19 mouse cellular contexts compared by ENCODE assay signal in genomic region chr10:81145307-81145706, GRCm38 (mm10). TPM values are rescaled to one million over a fixed set of nuclear protein-coding genes. Genes with fewer than 3 reads are reported as not detected.
DNase-seq lines count a peak whose midpoint lies in the region; ATAC-seq lines count a peak whose summit lies in the region.
"Had no signal": no experiment of that assay in that cellular context is flagged by ENCODE, and none has a peak within 500 bp of the region (broad histone marks: within the 10 kb centered on the region; RNA-seq: fewer than 3 reads in every experiment).

No protein-coding gene starts in this region.

- no peak overlapping the region for H3K9ac ChIP-seq in embryonic facial prominence, embryonic 15.5 days
- no peak overlapping the region for H3K9ac ChIP-seq in limb, embryonic 12.5 days (replicated peaks)
- H3K9ac ChIP-seq in heart, embryonic 11.5 days (ENCODE audit: low read depth, low read length) = no peak overlapping the region
- H3K9ac ChIP-seq in hindbrain, embryonic 11.5 days (ENCODE audit: low read depth, low read length) = no peak overlapping the region
- H3K9ac ChIP-seq: embryonic facial prominence, embryonic 12.5 days; kidney, embryonic 15.5 days had no signal

- 93% methylated on average over 6 of the region's 6 CpGs for WGBS in embryonic facial prominence, embryonic 15.5 days
- 94% methylated on average over 6 of the region's 6 CpGs for WGBS in limb, embryonic 12.5 days
- 94% methylated on average over 6 of the region's 6 CpGs for WGBS in heart, embryonic 11.5 days (ENCODE audit: insufficient replicate concordance)
- 96% methylated on average over 6 of the region's 6 CpGs for WGBS in hindbrain, embryonic 11.5 days

- peaks cover 97% of the 10 kb centered on the region for H3K36me3 ChIP-seq in megakaryocyte, embryonic 14.5 days (replicated peaks; ENCODE audit: low read length)
- H3K36me3 ChIP-seq in embryonic facial prominence, embryonic 15.5 days = peaks cover 70% of the 10 kb centered on the region
- peaks cover 84% of the 10 kb centered on the region for H3K36me3 ChIP-seq in limb, embryonic 12.5 days
- H3K36me3 ChIP-seq in heart, embryonic 11.5 days (ENCODE audit: control insufficient read depth, insufficient read depth, low read length) = peaks cover 63% of the 10 kb centered on the region
- peaks cover 38% of the 10 kb centered on the region for H3K36me3 ChIP-seq in hindbrain, embryonic 11.5 days (ENCODE audit: control insufficient read depth, insufficient read depth, low read length)

- ATAC-seq in megakaryocyte, adult 5-6 weeks (ENCODE audit: poor library complexity, severe bottlenecking) = no peak
- ATAC-seq in embryonic facial prominence, embryonic 15.5 days (ENCODE audit: insufficient number of reproducible peaks, low FRiP score, low TSS enrichment, low read depth) = no peak
- ATAC-seq in limb, embryonic 12.5 days (ENCODE audit: insufficient number of reproducible peaks, insufficient read depth, low FRiP score, low TSS enrichment, low read depth) = no peak
- no peak for ATAC-seq in heart, embryonic 11.5 days (replicated peaks; ENCODE audit: insufficient number of reproducible peaks, low FRiP score, low TSS enrichment)
- ATAC-seq in hindbrain, embryonic 11.5 days (ENCODE audit: low FRiP score) = no peak

- H3K27me3 ChIP-seq in megakaryocyte, embryonic 14.5 days (replicated peaks) = no peaks in the 10 kb centered on the region
- no peaks in the 10 kb centered on the region for H3K27me3 ChIP-seq in embryonic facial prominence, embryonic 15.5 days
- no peaks in the 10 kb centered on the region for H3K27me3 ChIP-seq in limb, embryonic 12.5 days
- no peaks in the 10 kb centered on the region for H3K27me3 ChIP-seq in heart, embryonic 11.5 days (ENCODE audit: control insufficient read depth, insufficient read depth, low read length)
- no peaks in the 10 kb centered on the region for H3K27me3 ChIP-seq in hindbrain, embryonic 11.5 days (ENCODE audit: control insufficient read depth, insufficient read depth, low read length)
- H3K27me3 ChIP-seq: embryonic facial prominence, embryonic 12.5 days; heart, embryonic 13.5 days; kidney, embryonic 15.5 days had no signal

- no peak overlapping the region for H3K4me2 ChIP-seq in embryonic facial prominence, embryonic 15.5 days (replicated peaks)
- H3K4me2 ChIP-seq in limb, embryonic 12.5 days = no peak overlapping the region
- no peak overlapping the region for H3K4me2 ChIP-seq in heart, embryonic 11.5 days
- H3K4me2 ChIP-seq in hindbrain, embryonic 11.5 days (replicated peaks; ENCODE audit: low read depth, low read length) = no peak overlapping the region
- H3K4me2 ChIP-seq: embryonic facial prominence, embryonic 12.5 days; heart, embryonic 13.5 days; kidney, embryonic 15.5 days; midbrain, embryonic 11.5 days had no signal

- H3K27ac ChIP-seq in embryonic facial prominence, embryonic 15.5 days (replicated peaks) = peak overlapping the region; percentile 60; the same call in 1 of the 2 replicates
- H3K27ac ChIP-seq in limb, embryonic 12.5 days = 0 out of 2 replicates have a peak overlapping the region, but pooled peaks have one; percentile 41
- no peak overlapping the region for H3K27ac ChIP-seq in heart, embryonic 11.5 days (ENCODE audit: low read depth, low read length)
- H3K27ac ChIP-seq in hindbrain, embryonic 11.5 days (ENCODE audit: low read depth, low read length) = no peak overlapping the region
- H3K27ac ChIP-seq: heart, embryonic 13.5 days; kidney, embryonic 15.5 days had no signal

- peaks cover 94% of the 10 kb centered on the region for H3K4me1 ChIP-seq in megakaryocyte, embryonic 14.5 days
- H3K4me1 ChIP-seq in embryonic facial prominence, embryonic 15.5 days = peaks cover 54% of the 10 kb centered on the region
- peaks cover 22% of the 10 kb centered on the region for H3K4me1 ChIP-seq in limb, embryonic 12.5 days (replicated peaks)
- peaks cover 35% of the 10 kb centered on the region for H3K4me1 ChIP-seq in heart, embryonic 11.5 days (ENCODE audit: control insufficient read depth, insufficient read depth, low read length)
- peaks cover 5% of the 10 kb centered on the region for H3K4me1 ChIP-seq in hindbrain, embryonic 11.5 days (replicated peaks; ENCODE audit: control insufficient read depth, insufficient read depth, low read length)

- no peak for DNase-seq in adipocyte (ENCODE audit: low spot score)
- no peak for DNase-seq in hindbrain, embryonic 11.5 days (ENCODE audit: low spot score)
- DNase-seq: gastrocnemius, postnatal 25 days; layer of hippocampus, postnatal 36 days; left cerebral cortex, postnatal 4 days had no signal

- H3K4me3 ChIP-seq in megakaryocyte, embryonic 14.5 days (replicated peaks) = peak overlapping the region; percentile 53
- H3K4me3 ChIP-seq in embryonic facial prominence, embryonic 15.5 days (replicated peaks) = no peak overlapping the region
- H3K4me3 ChIP-seq in limb, embryonic 12.5 days (replicated peaks) = no peak overlapping the region
- no peak overlapping the region for H3K4me3 ChIP-seq in heart, embryonic 11.5 days (ENCODE audit: low read depth, low read length)
- no peak overlapping the region for H3K4me3 ChIP-seq in hindbrain, embryonic 11.5 days (ENCODE audit: low read depth, low read length)
- H3K4me3 ChIP-seq: embryonic facial prominence, embryonic 12.5 days; heart, embryonic 13.5 days; kidney, embryonic 15.5 days had no signal

- no peaks in the 10 kb centered on the region for H3K9me3 ChIP-seq in megakaryocyte, embryonic 14.5 days
- H3K9me3 ChIP-seq in embryonic facial prominence, embryonic 15.5 days (replicated peaks) = no peaks in the 10 kb centered on the region
- no peaks in the 10 kb centered on the region for H3K9me3 ChIP-seq in limb, embryonic 12.5 days
- H3K9me3 ChIP-seq in heart, embryonic 11.5 days (replicated peaks; ENCODE audit: control insufficient read depth, low read length) = no peaks in the 10 kb centered on the region
- H3K9me3 ChIP-seq in hindbrain, embryonic 11.5 days (ENCODE audit: control insufficient read depth, low read length) = no peaks in the 10 kb centered on the region
- H3K9me3 ChIP-seq: embryonic facial prominence, embryonic 12.5 days; heart, embryonic 13.5 days; kidney, embryonic 15.5 days had no signal

RNA-seq across cellular contexts. Expression of gene Zbtb7a, which starts 10.3 kb away (rescaled TPM):
- 100.0 and 136 TPM in 2 replicates for polyA plus RNA-seq in megakaryocyte, embryonic 14.5 days (2012; ENCODE audit: insufficient read depth, low replicate concordance)
- total RNA-seq in megakaryocyte, adult 5-6 weeks (2015) = 25.0 and 27.0 TPM in 2 replicates
- 8.8 and 14.5 TPM in 2 replicates for total RNA-seq in megakaryocyte, adult 5-6 weeks (2017)
- 57.6 and 59.4 TPM in 2 replicates for polyA plus RNA-seq in embryonic facial prominence, embryonic 15.5 days (2015; fragmentation: Nextera tagmentation; extraction: Ambion mirVana)
- 19.0 and 19.7 TPM in 2 replicates for polyA plus RNA-seq in limb, embryonic 12.5 days (2016; fragmentation: Nextera tagmentation; extraction: Ambion mirVana)
- polyA plus RNA-seq in heart, embryonic 11.5 days (2014; fragmentation: Nextera tagmentation; extraction: Ambion mirVana) = 10.6 and 10.8 TPM in 2 replicates
- polyA plus RNA-seq in hindbrain, embryonic 11.5 days (2014; fragmentation: Nextera tagmentation; extraction: Ambion mirVana) = 6.6 and 7.9 TPM in 2 replicates

RNA-seq across cellular contexts. Expression of gene Pias4, which starts 22.4 kb away (rescaled TPM):
- 95.2 and 184 TPM in 2 replicates for polyA plus RNA-seq in megakaryocyte, embryonic 14.5 days (2012; ENCODE audit: insufficient read depth, low replicate concordance)
- total RNA-seq in megakaryocyte, adult 5-6 weeks (2015) = 10.1 and 13.7 TPM in 2 replicates
- total RNA-seq in megakaryocyte, adult 5-6 weeks (2017) = 12.9 and 13.3 TPM in 2 replicates
- polyA plus RNA-seq in embryonic facial prominence, embryonic 15.5 days (2015; fragmentation: Nextera tagmentation; extraction: Ambion mirVana) = 52.0 and 52.7 TPM in 2 replicates
- polyA plus RNA-seq in limb, embryonic 12.5 days (2016; fragmentation: Nextera tagmentation; extraction: Ambion mirVana) = 57.7 and 62.1 TPM in 2 replicates
- polyA plus RNA-seq in heart, embryonic 11.5 days (2014; fragmentation: Nextera tagmentation; extraction: Ambion mirVana) = 39.4 and 39.7 TPM in 2 replicates
- 52.7 and 54.1 TPM in 2 replicates for polyA plus RNA-seq in hindbrain, embryonic 11.5 days (2014; fragmentation: Nextera tagmentation; extraction: Ambion mirVana)

RNA-seq across cellular contexts. Expression of gene Eef2, which starts 31.1 kb away (rescaled TPM):
- polyA plus RNA-seq in megakaryocyte, embryonic 14.5 days (2012; ENCODE audit: insufficient read depth, low replicate concordance) = 439 and 1,295 TPM in 2 replicates
- total RNA-seq in megakaryocyte, adult 5-6 weeks (2015) = 394 and 408 TPM in 2 replicates
- total RNA-seq in megakaryocyte, adult 5-6 weeks (2017) = 983 and 1,066 TPM in 2 replicates
- polyA plus RNA-seq in embryonic facial prominence, embryonic 15.5 days (2015; fragmentation: Nextera tagmentation; extraction: Ambion mirVana) = 654 and 688 TPM in 2 replicates
- polyA plus RNA-seq in limb, embryonic 12.5 days (2016; fragmentation: Nextera tagmentation; extraction: Ambion mirVana) = 524 and 544 TPM in 2 replicates
- polyA plus RNA-seq in heart, embryonic 11.5 days (2014; fragmentation: Nextera tagmentation; extraction: Ambion mirVana) = 313 and 338 TPM in 2 replicates
- polyA plus RNA-seq in hindbrain, embryonic 11.5 days (2014; fragmentation: Nextera tagmentation; extraction: Ambion mirVana) = 380 and 413 TPM in 2 replicates

RNA-seq across cellular contexts. Expression of gene Dapk3, which starts 37.5 kb away (rescaled TPM):
- 168 TPM in 2 replicates for polyA plus RNA-seq in megakaryocyte, embryonic 14.5 days (2012; ENCODE audit: insufficient read depth, low replicate concordance)
- total RNA-seq in megakaryocyte, adult 5-6 weeks (2015) = 9.8 and 12.7 TPM in 2 replicates
- total RNA-seq in megakaryocyte, adult 5-6 weeks (2017) = 27.5 and 36.6 TPM in 2 replicates
- 65.4 and 67.7 TPM in 2 replicates for polyA plus RNA-seq in embryonic facial prominence, embryonic 15.5 days (2015; fragmentation: Nextera tagmentation; extraction: Ambion mirVana)
- polyA plus RNA-seq in limb, embryonic 12.5 days (2016; fragmentation: Nextera tagmentation; extraction: Ambion mirVana) = 64.2 and 65.7 TPM in 2 replicates
- 44.1 and 47.4 TPM in 2 replicates for polyA plus RNA-seq in heart, embryonic 11.5 days (2014; fragmentation: Nextera tagmentation; extraction: Ambion mirVana)
- polyA plus RNA-seq in hindbrain, embryonic 11.5 days (2014; fragmentation: Nextera tagmentation; extraction: Ambion mirVana) = 49.9 and 53.3 TPM in 2 replicates

RNA-seq across cellular contexts. Expression of gene 4930442H23Rik, which starts 38.3 kb away (rescaled TPM):
- polyA plus RNA-seq in megakaryocyte, embryonic 14.5 days (2012; ENCODE audit: insufficient read depth, low replicate concordance) = not detected in 2 replicates
- total RNA-seq in megakaryocyte, adult 5-6 weeks (2015) = not detected in 2 replicates
- not detected in 2 replicates for total RNA-seq in megakaryocyte, adult 5-6 weeks (2017)
- 0.13 and 0.21 TPM in 2 replicates for polyA plus RNA-seq in embryonic facial prominence, embryonic 15.5 days (2015; fragmentation: Nextera tagmentation; extraction: Ambion mirVana)
- not detected in 2 replicates for polyA plus RNA-seq in limb, embryonic 12.5 days (2016; fragmentation: Nextera tagmentation; extraction: Ambion mirVana)
- 0.21 TPM in 1 of 2 replicates, not detected in the other for polyA plus RNA-seq in heart, embryonic 11.5 days (2014; fragmentation: Nextera tagmentation; extraction: Ambion mirVana)
- polyA plus RNA-seq in hindbrain, embryonic 11.5 days (2014; fragmentation: Nextera tagmentation; extraction: Ambion mirVana) = not detected in 2 replicates
- total RNA-seq: adrenal gland, postnatal 14 days; common myeloid progenitor, adult 5-6 weeks; gastrocnemius, postnatal 25 days; heart, postnatal 36 days; layer of hippocampus, postnatal 36 days; left cerebral cortex, postnatal 4 days had no signal
- polyA plus RNA-seq: embryonic facial prominence, embryonic 12.5 days; kidney, embryonic 15.5 days; large intestine, adult 2 months; midbrain, embryonic 11.5 days; neural tube, embryonic 14.5 days had no signal

Comparison
In these comparisons a context has a peak if more than half of its experiments do, and no peak if none do; other contexts are left out.
1. H3K27ac ChIP-seq: peak in embryonic facial prominence, embryonic 15.5 days (single experiment) and limb, embryonic 12.5 days (single experiment); none in heart, embryonic 11.5 days (single experiment) and hindbrain, embryonic 11.5 days (single experiment).